Mouse (Mus musculus) neutrophil, adult 59 days (primary cell): ENCODE data around the gene Ralbp1. TPM values are rescaled to one million over a fixed set of nuclear protein-coding genes. Genes with fewer than 3 reads are reported as not detected.

Experiments
- total RNA-seq, 2 experiments: library from RNA; stranded (reverse); gene quantifications; 1 replicate in 1 of 2; 2 replicates in 1 of 2; pipeline ENCODE4 v1.2.4; 2023

Ralbp1 gene
- total RNA-seq, result 10 to 100 TPM; 60.7 to 76.4 TPM

DNA sequence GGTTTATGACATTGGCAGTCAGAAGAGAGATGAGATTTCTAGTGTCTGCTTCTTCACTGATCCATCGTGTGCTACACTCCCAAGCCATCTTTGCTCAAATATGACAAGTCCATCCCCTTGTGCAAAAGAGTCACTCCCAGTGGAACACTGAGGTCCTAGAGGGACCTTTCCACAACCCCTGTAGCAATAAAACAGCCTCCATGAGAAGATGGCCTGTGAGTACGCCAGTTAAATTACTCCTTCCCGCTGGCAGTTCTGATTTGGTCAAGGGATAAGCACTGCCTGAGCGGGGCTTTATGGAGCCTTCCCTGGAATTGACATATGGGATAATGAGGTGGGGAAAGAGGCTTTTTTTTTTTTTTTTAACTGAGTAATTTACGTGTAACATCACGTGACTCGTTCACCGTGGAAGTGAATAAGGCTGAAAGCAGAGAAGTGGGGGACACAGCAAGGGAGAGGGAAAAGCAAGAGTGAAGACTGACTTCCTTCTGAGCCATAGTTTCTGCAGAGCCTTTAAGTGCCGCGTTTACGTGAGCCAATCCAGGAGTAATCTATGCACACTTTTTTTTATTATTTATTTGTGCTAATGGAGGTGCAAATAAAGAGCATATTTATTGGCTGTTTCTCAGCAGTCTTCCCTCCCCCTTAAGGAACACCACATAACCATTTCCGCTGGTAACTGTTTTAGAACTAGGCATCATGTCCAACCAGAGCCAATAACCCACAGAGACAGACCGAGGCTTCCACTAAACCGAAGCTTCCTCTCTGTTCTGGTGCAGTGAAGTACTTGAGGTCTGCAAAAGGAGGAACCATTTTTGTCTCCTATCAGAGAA, at the start of gene Ralbp1:
TSS of gene Ralbp1 (minus strand) at position 102 of the 833 bp plus-strand sequence.

Other genes starting within 250 kb of the Ralbp1 start
- under 1 TPM; 0.18 to 0.82 TPM for gene Txndc2, start 243.6 kb downstream of the Ralbp1 start, total RNA-seq
- gene Rab31, start 113.0 kb downstream of the Ralbp1 start, total RNA-seq, result 10 to 100 TPM; 77.5 to 80.5 TPM
- 100 to 1,000 TPM; 120 to 124 TPM for gene Ppp4r1, start 103.2 kb downstream of the Ralbp1 start, total RNA-seq
- gene Twsg1, start 65.4 kb upstream of the Ralbp1 start, total RNA-seq, result 1 to 10 TPM; 5.1 to 9.5 TPM
- 10 to 100 TPM; 48.0 to 50.4 TPM for gene Ankrd12, start 191.3 kb upstream of the Ralbp1 start, total RNA-seq
- gene Ndufv2, start 215.8 kb upstream of the Ralbp1 start, total RNA-seq, result 10 to 100 TPM; 63.6 to 72.6 TPM
- gene Washc1, start 225.7 kb upstream of the Ralbp1 start, total RNA-seq, result 10 to 100 TPM; 42.9 to 54.9 TPM
- 10 to 100 TPM; 12.1 to 13.9 TPM for gene Ddx11, start 237.7 kb upstream of the Ralbp1 start, total RNA-seq